Mouse (Mus musculus): ENCODE measurements around the gene Kidins220.

- TF ChIP-seq CTCF (IDR thresholded peaks at IDR 0.05; ENCODE audit: low read depth, low read length), result no peak
- TF ChIP-seq POLR2A (IDR thresholded peaks at IDR 0.05; ENCODE audit: borderline replicate concordance, low read depth, low read length), result no peak
Observed at GRCm38 (mm10) chr12:25014938-25015337, 40.2 kb downstream of the Kidins220 start.
